Mouse (Mus musculus) kidney, embryonic 16.5 days (tissue): ENCODE measurements at regions not wholly inside any gene's neighbourhood (a gene's known extent, or its start where the extent isn't known, plus 50 kb on each side); places are given as distances from the start of the nearest gene placed in this dataset.
"Not testable (repeated sequence)": the region's sequence is repeated elsewhere in the genome, so short reads cannot be mapped to it uniquely, and the experiment has no call there.

Source experiments
- ATAC-seq: fragments of 200-750 bp; cut with Nextera tagmentation; 2 replicates; pipeline ENCODE4 v1.8.0; 2017; ENCODE audit warnings: moderate TSS enrichment; ENCODE audit not compliant: low FRiP score, low TSS enrichment
- H3K27ac ChIP-seq: fragments of 300-500 bp; sonication (generic); 2 replicates; pipeline ENCODE4 v1.5.1; 2014; ENCODE audit warnings: low read length
- H3K27me3 ChIP-seq: fragments of 300-500 bp; sonication (generic); 2 replicates; pipeline ENCODE4 v1.6.1; 2014; ENCODE audit warnings: low read length, control low read depth, mixed read lengths; ENCODE audit not compliant: insufficient read depth
- H3K36me3 ChIP-seq: fragments of 300-500 bp; sonication (generic); 2 replicates; pipeline ENCODE4 v1.6.1; 2014; ENCODE audit warnings: low read length, control low read depth, mixed read lengths; ENCODE audit not compliant: insufficient read depth
- H3K4me1 ChIP-seq: fragments of 300-500 bp; sonication (generic); 2 replicates; pipeline ENCODE4 v1.6.1; 2014; ENCODE audit warnings: low read length, control low read depth, mixed read lengths; ENCODE audit not compliant: insufficient read depth
- H3K4me2 ChIP-seq: fragments of 300-500 bp; sonication (generic); replicated peaks from 2 replicates; pipeline ENCODE4 v1.6.1; 2014; ENCODE audit warnings: low read depth, low read length
- H3K4me3 ChIP-seq: fragments of 300-500 bp; sonication (generic); 2 replicates; pipeline ENCODE4 v1.5.1; 2014; ENCODE audit warnings: mild to moderate bottlenecking, low read length
- H3K9ac ChIP-seq: fragments of 300-500 bp; sonication (generic); replicated peaks from 2 replicates; pipeline ENCODE4 v1.6.1; 2014; ENCODE audit warnings: low read length
- H3K9me3 ChIP-seq: fragments of 300-500 bp; sonication (generic); 2 replicates; pipeline ENCODE4 v1.6.1; 2016; ENCODE audit warnings: low read length, control low read depth
- WGBS: fragments of 180-500 bp; shearing (Covaris S2); extraction: QIAGEN DNeasy Blood & Tissue Kit; methylation state at CpG from one replicate; pipeline ENCODE4 v1.1.7; 2014; 5-methylcytosine and 5-hydroxymethylcytosine counted together

DNA sequence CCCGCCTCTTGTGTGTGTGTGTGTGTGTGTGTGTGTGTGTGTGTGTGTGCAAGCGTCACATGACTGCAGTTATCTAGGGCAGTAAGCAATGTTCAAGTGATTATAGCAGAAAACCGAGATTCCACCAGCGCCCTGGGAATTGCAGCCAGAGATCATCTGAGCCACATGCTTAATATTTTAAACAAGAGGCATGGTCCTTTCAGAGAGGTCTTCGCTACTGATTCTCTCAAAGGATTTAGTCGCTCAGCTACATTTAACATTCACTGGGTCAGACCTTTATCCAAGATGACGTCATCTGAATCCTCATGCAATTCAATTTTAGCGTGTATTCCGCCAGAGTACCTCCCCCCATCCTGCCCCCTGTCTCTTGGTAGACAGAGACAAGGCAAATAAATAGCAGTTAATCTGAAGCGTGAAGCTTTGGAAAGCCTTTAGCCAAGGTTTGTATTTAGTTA is 104.0 kb upstream of the Gap43 start:
- no peak for ATAC-seq
- Histone ChIP-seq H3K27ac (no peak overlapping the region), H3K4me2 (peak overlapping the region; percentile 34; the same call in 1 of the 2 replicates), H3K4me3 (no peak overlapping the region), H3K4me1 (no peaks in the 10 kb centered on the region), H3K27me3 (no peaks in the 10 kb centered on the region), H3K9ac (no peak overlapping the region), H3K36me3 (no peaks in the 10 kb centered on the region), H3K9me3 (no peaks in the 10 kb centered on the region)
- 51% methylated on average over 10 of the region's 10 CpGs for WGBS

DNA sequence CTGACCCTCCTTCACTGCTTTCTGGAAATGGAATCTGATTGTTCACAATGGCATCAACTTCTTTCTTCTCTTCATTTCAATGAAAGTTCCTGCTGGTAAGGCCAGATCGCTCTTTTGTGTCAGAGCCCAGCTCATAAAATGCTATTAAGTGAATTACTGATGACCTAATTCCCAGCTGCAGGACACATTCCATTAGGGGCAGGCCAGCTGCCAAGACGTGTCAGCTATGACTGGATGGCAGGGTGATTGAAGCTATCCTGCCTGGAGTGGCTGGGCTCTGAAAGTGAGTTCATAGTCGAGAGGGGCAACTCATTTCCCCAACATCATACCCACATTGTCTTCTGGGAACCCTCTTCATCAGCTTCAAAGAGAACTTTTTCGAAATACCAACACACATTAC is 100.4 kb upstream of the Gap43 start:
- WGBS, result 35% methylated on average over 4 of the region's 4 CpGs
- Histone ChIP-seq H3K4me3 (no peak overlapping the region), H3K27ac (no peak overlapping the region), H3K4me2 (no peak overlapping the region), H3K36me3 (no peaks in the 10 kb centered on the region), H3K27me3 (no peaks in the 10 kb centered on the region), H3K9me3 (no peaks in the 10 kb centered on the region), H3K9ac (no peak overlapping the region), H3K4me1 (no peaks in the 10 kb centered on the region)
- no peak for ATAC-seq

DNA sequence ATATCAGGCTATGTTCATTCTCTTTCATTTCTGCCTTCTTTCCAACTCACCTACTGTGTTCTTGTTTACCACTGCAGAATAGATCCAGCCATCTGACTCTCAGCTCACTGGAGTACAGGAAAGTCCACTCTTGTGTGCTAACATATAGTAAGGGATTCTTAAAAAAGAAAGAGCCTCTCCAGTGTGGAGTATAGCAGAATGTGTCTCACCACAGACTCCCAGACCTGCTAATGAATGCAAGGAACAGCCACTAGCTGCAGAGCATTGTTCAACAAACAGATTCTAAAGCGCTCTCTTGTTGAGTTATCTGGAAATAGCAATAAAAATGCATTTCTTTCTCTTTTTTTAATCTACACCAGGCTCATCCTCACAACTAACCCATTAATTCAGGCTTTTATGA is 91.1 kb upstream of the Gap43 start:
- no peak for ATAC-seq
- H3K9me3 ChIP-seq, result no peaks in the 10 kb centered on the region
- H3K27ac ChIP-seq, result no peak overlapping the region
- 91% methylated on average over 1 of the region's 1 CpGs for WGBS
- H3K4me2 ChIP-seq, result no peak overlapping the region
- no peaks in the 10 kb centered on the region for H3K27me3 ChIP-seq
- H3K36me3 ChIP-seq, result no peaks in the 10 kb centered on the region
- no peak overlapping the region for H3K4me3 ChIP-seq
- H3K9ac ChIP-seq, result no peak overlapping the region
- H3K4me1 ChIP-seq, result no peaks in the 10 kb centered on the region

DNA sequence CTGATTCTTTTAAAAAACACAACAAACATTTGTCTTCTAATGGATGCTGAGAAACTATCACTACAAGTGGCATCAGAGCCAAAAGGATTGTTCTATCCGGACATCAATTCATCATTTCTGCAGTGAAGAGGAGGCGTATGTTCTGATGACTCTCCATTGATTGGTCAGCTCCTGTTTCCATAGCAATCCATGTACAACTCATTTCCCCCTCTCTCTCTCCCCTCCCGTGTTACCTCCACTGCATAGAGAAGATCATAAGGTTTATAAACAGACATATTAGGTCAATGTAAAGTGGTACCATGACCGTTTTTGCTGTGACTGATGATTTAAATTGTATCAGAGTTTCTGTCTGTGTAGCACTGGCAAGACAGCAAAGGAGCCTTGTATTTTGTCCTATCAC is 76.2 kb upstream of the Gap43 start:
- H3K27me3 ChIP-seq, result no peaks in the 10 kb centered on the region
- H3K4me3 ChIP-seq, result no peak overlapping the region
- no peak for ATAC-seq
- H3K9me3 ChIP-seq, result no peaks in the 10 kb centered on the region
- 81% methylated on average over 4 of the region's 4 CpGs for WGBS
- H3K4me1 ChIP-seq, result no peaks in the 10 kb centered on the region
- no peak overlapping the region for H3K4me2 ChIP-seq
- no peaks in the 10 kb centered on the region for H3K36me3 ChIP-seq
- no peak overlapping the region for H3K9ac ChIP-seq
- no peak overlapping the region for H3K27ac ChIP-seq

DNA sequence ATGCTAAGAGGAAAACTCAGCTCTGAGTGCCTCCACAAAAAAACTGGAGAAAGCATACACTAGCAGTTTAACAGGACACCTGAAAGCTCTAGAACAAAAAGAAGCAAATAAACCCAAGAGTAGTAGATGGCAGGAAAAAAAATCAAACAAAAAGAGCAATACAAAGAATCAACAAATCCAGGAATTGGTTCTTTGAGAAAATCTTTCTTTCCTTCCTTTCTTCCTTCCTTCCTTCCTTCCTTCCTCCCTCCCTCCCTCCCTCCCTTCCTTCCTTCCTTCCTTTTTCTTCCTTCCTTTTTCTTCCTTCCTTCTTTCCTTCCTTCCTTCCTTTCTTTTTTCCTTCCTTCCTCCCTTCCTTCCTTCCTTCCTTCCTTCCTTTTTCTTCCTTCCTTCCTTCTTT is 71.6 kb upstream of the Gap43 start:
- H3K4me3 ChIP-seq, H3K36me3 ChIP-seq, H3K27me3 ChIP-seq, H3K9ac ChIP-seq, H3K9me3 ChIP-seq, ATAC-seq, H3K27ac ChIP-seq, H3K4me1 ChIP-seq, H3K4me2 ChIP-seq: not testable (repeated sequence)

DNA sequence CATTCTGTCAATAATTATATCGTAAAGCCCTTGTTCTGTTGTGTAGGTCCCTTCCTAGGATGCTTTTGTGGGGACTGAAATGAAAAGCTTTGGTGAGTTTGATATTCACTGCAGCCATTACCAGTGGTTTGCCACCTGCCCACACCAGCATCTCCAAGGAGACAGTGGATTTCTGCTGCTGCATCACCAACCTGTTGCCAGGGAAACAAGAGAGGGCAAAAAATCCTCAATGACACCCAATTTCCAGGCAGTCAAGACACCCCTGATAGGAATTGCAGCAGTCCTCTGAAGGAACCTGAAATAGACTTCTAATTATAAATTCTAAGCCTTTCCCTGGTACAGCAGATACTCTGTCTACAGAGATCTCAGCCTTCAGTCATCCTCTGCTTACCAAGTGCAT is 56.1 kb upstream of the Gap43 start:
- Histone ChIP-seq H3K9ac (no peak overlapping the region), H3K4me1 (no peaks in the 10 kb centered on the region), H3K9me3 (no peaks in the 10 kb centered on the region), H3K4me3 (no peak overlapping the region), H3K27ac (no peak overlapping the region), H3K4me2 (no peak overlapping the region), H3K36me3 (no peaks in the 10 kb centered on the region), H3K27me3 (no peaks in the 10 kb centered on the region)
- WGBS, result 89% methylated on average over 1 of the region's 1 CpGs
- no peak for ATAC-seq
